8 mouse cellular contexts compared by ENCODE assay signal in genomic region chr7:126702358-126702757, GRCm38 (mm10). TPM values are rescaled to one million over a fixed set of nuclear protein-coding genes. Genes with fewer than 3 reads are reported as not detected.
DNase-seq lines count a peak whose midpoint lies in the region; ATAC-seq and TF ChIP-seq lines count a peak whose summit lies in the region.

No protein-coding gene starts in this region.

- peaks cover 13% of the 10 kb centered on the region for H3K4me1 ChIP-seq in intestine, embryonic 15.5 days (replicated peaks)
- H3K4me1 ChIP-seq in intestine, postnatal 0 days (replicated peaks; ENCODE audit: control insufficient read depth, insufficient read depth, low read length) = no peaks in the 10 kb centered on the region
- peaks cover 12% of the 10 kb centered on the region for H3K4me1 ChIP-seq in liver, embryonic 11.5 days (replicated peaks; ENCODE audit: control insufficient read depth, insufficient read depth, low read length)
- peaks cover 2% of the 10 kb centered on the region; the same call in 1 of the 2 replicates for H3K4me1 ChIP-seq in small intestine, adult 2 months (ENCODE audit: control insufficient read depth, insufficient read depth, insufficient read length, low read length)

- no peak for ATAC-seq in intestine, embryonic 15.5 days
- no peak for ATAC-seq in intestine, postnatal 0 days
- no peak for ATAC-seq in liver, embryonic 11.5 days (replicated peaks; ENCODE audit: low FRiP score)

- peak; percentile 88 for DNase-seq in T-cell, adult 2 months (ENCODE audit: low spot score)
- DNase-seq in liver, embryonic 11.5 days (ENCODE audit: low spot score) = no peak
- no peak for DNase-seq in adrenal gland, postnatal 36 days
- DNase-seq in cerebellum, adult 9-10 months = no peak
- DNase-seq in urinary bladder, postnatal 4 days (ENCODE audit: low spot score in 2 of 2) = no peak

- TF ChIP-seq POLR2A in small intestine, adult 2 months (IDR thresholded peaks at IDR 0.05; ENCODE audit: low read depth, low read length) = no peak

- no peak overlapping the region for H3K4me2 ChIP-seq in intestine, embryonic 15.5 days (replicated peaks)
- no peak overlapping the region for H3K4me2 ChIP-seq in intestine, postnatal 0 days (replicated peaks; ENCODE audit: low read depth)
- peak overlapping the region; percentile 75 for H3K4me2 ChIP-seq in liver, embryonic 11.5 days

- peak overlapping the region; percentile 6; the same call in 1 of the 2 replicates for H3K27ac ChIP-seq in intestine, embryonic 15.5 days
- H3K27ac ChIP-seq in intestine, postnatal 0 days (ENCODE audit: low read depth, low read length) = no peak overlapping the region
- 0 out of 2 replicates have a peak overlapping the region, but pooled peaks have one; percentile 35 for H3K27ac ChIP-seq in liver, embryonic 11.5 days (ENCODE audit: low read depth, low read length)
- peak overlapping the region; percentile 87 for H3K27ac ChIP-seq in small intestine, adult 2 months (ENCODE audit: insufficient read depth, low read depth, low read length)

- H3K36me3 ChIP-seq in intestine, embryonic 15.5 days = 0 out of 2 replicates have a peak, but pooled peaks cover 3% of the 10 kb centered on the region
- peaks cover 8% of the 10 kb centered on the region; the same call in 1 of the 2 replicates for H3K36me3 ChIP-seq in intestine, postnatal 0 days (ENCODE audit: control insufficient read depth, insufficient read depth)
- H3K36me3 ChIP-seq in liver, embryonic 11.5 days (ENCODE audit: control insufficient read depth, insufficient read depth, low read length) = peaks cover 5% of the 10 kb centered on the region
- peaks cover 4% of the 10 kb centered on the region; the same call in 1 of the 2 replicates for H3K36me3 ChIP-seq in small intestine, adult 2 months (ENCODE audit: control insufficient read depth, insufficient read depth, low read length)

- no peak for TF ChIP-seq CTCF in intestine, postnatal 0 days (IDR thresholded peaks at IDR 0.05; ENCODE audit: low read depth)
- TF ChIP-seq CTCF in small intestine, adult 2 months (IDR thresholded peaks at IDR 0.05; ENCODE audit: extremely low read depth, insufficient read length, insufficient replicate concordance, low read depth, low read length) = no peak

- H3K27me3 ChIP-seq in intestine, embryonic 15.5 days (replicated peaks) = peaks cover 22% of the 10 kb centered on the region
- peaks cover 13% of the 10 kb centered on the region; the same call in 1 of the 2 replicates for H3K27me3 ChIP-seq in intestine, postnatal 0 days (replicated peaks; ENCODE audit: control insufficient read depth, insufficient read depth, low read length)
- H3K27me3 ChIP-seq in liver, embryonic 11.5 days (replicated peaks; ENCODE audit: control insufficient read depth, insufficient read depth, low read length) = peaks cover 6% of the 10 kb centered on the region; the same call in 1 of the 2 replicates
- no peaks in the 10 kb centered on the region for H3K27me3 ChIP-seq in small intestine, adult 2 months (ENCODE audit: control insufficient read depth, insufficient read depth, low read length)

- no peak overlapping the region for H3K4me3 ChIP-seq in intestine, embryonic 15.5 days (replicated peaks)
- H3K4me3 ChIP-seq in intestine, postnatal 0 days (ENCODE audit: low read depth, low read length) = no peak overlapping the region
- no peak overlapping the region for H3K4me3 ChIP-seq in liver, embryonic 11.5 days (ENCODE audit: low read depth, low read length)
- H3K4me3 ChIP-seq in small intestine, adult 2 months (ENCODE audit: low read depth, low read length) = peak overlapping the region; percentile 62

- WGBS in intestine, embryonic 15.5 days = 66% methylated on average over 6 of the region's 6 CpGs
- 77% methylated on average over 6 of the region's 6 CpGs for WGBS in intestine, postnatal 0 days
- 58% methylated on average over 6 of the region's 6 CpGs for WGBS in liver, embryonic 11.5 days
- 83% methylated on average over 6 of the region's 6 CpGs for WGBS in small intestine, adult 2 months

- no peaks in the 10 kb centered on the region for H3K9me3 ChIP-seq in intestine, embryonic 15.5 days
- no peaks in the 10 kb centered on the region for H3K9me3 ChIP-seq in intestine, postnatal 0 days (ENCODE audit: control insufficient read depth)
- no peaks in the 10 kb centered on the region for H3K9me3 ChIP-seq in liver, embryonic 11.5 days (ENCODE audit: control insufficient read depth, low read length)

- H3K9ac ChIP-seq in intestine, embryonic 15.5 days = no peak overlapping the region
- no peak overlapping the region for H3K9ac ChIP-seq in intestine, postnatal 0 days (ENCODE audit: low read depth, low read length)
- no peak overlapping the region for H3K9ac ChIP-seq in liver, embryonic 11.5 days (ENCODE audit: low read depth, low read length)

RNA-seq across cellular contexts. Expression of gene Coro1a, which starts 5.2 kb away (rescaled TPM):
- polyA plus RNA-seq in intestine, embryonic 15.5 days (2015; fragmentation: Nextera tagmentation; extraction: Ambion mirVana) = 36.9 and 39.7 TPM in 2 replicates
- polyA plus RNA-seq in intestine, postnatal 0 days (2015; fragmentation: Nextera tagmentation; extraction: Ambion mirVana) = 21.5 TPM in 2 replicates
- 94.0 and 94.9 TPM in 2 replicates for polyA plus RNA-seq in liver, embryonic 11.5 days (2014; fragmentation: Nextera tagmentation; extraction: Ambion mirVana)
- 114 and 157 TPM in 2 replicates for polyA plus RNA-seq in small intestine, adult 2 months (2012; rRNA removed)
- total RNA-seq in adrenal gland, postnatal 36 days (2021) = 10 to 100 TPM; 10.1 to 11.6 TPM

RNA-seq across cellular contexts. Expression of gene Slx1b, which starts 6.8 kb away (rescaled TPM):
- polyA plus RNA-seq in intestine, embryonic 15.5 days (2015; fragmentation: Nextera tagmentation; extraction: Ambion mirVana) = 8.1 and 9.1 TPM in 2 replicates
- 4.8 and 5.5 TPM in 2 replicates for polyA plus RNA-seq in intestine, postnatal 0 days (2015; fragmentation: Nextera tagmentation; extraction: Ambion mirVana)
- polyA plus RNA-seq in liver, embryonic 11.5 days (2014; fragmentation: Nextera tagmentation; extraction: Ambion mirVana) = 6.6 and 7.7 TPM in 2 replicates
- polyA plus RNA-seq in small intestine, adult 2 months (2012; rRNA removed) = 7.9 and 16.0 TPM in 2 replicates
- 10 to 100 TPM in 1 of 2 experiments, 1 to 10 TPM in 1; 8.7 to 14.8 TPM for total RNA-seq in adrenal gland, postnatal 36 days (2021)

RNA-seq across cellular contexts. Expression of gene Bola2, which starts 7.2 kb away (rescaled TPM):
- 118 and 120 TPM in 2 replicates for polyA plus RNA-seq in intestine, embryonic 15.5 days (2015; fragmentation: Nextera tagmentation; extraction: Ambion mirVana)
- polyA plus RNA-seq in intestine, postnatal 0 days (2015; fragmentation: Nextera tagmentation; extraction: Ambion mirVana) = 80.4 and 98.2 TPM in 2 replicates
- 210 and 217 TPM in 2 replicates for polyA plus RNA-seq in liver, embryonic 11.5 days (2014; fragmentation: Nextera tagmentation; extraction: Ambion mirVana)
- 35.8 and 40.6 TPM in 2 replicates for polyA plus RNA-seq in small intestine, adult 2 months (2012; rRNA removed)
- total RNA-seq in adrenal gland, postnatal 36 days (2021) = 10 to 100 TPM; 94.8 to 98.1 TPM

RNA-seq across cellular contexts. Expression of gene Sult1a1, which starts 26.1 kb away (rescaled TPM):
- polyA plus RNA-seq in intestine, embryonic 15.5 days (2015; fragmentation: Nextera tagmentation; extraction: Ambion mirVana) = 5.5 and 6.1 TPM in 2 replicates
- 6.8 and 8.2 TPM in 2 replicates for polyA plus RNA-seq in intestine, postnatal 0 days (2015; fragmentation: Nextera tagmentation; extraction: Ambion mirVana)
- polyA plus RNA-seq in liver, embryonic 11.5 days (2014; fragmentation: Nextera tagmentation; extraction: Ambion mirVana) = 0.14 and 0.44 TPM in 2 replicates
- polyA plus RNA-seq in small intestine, adult 2 months (2012; rRNA removed) = 5.0 and 7.4 TPM in 2 replicates
- 10 to 100 TPM; 34.1 to 52.7 TPM for total RNA-seq in adrenal gland, postnatal 36 days (2021)

RNA-seq across cellular contexts. Expression of gene Sgf29, which starts 53.2 kb away (rescaled TPM):
- polyA plus RNA-seq in intestine, embryonic 15.5 days (2015; fragmentation: Nextera tagmentation; extraction: Ambion mirVana) = 45.2 and 51.7 TPM in 2 replicates
- 21.7 and 25.8 TPM in 2 replicates for polyA plus RNA-seq in intestine, postnatal 0 days (2015; fragmentation: Nextera tagmentation; extraction: Ambion mirVana)
- 53.7 and 64.5 TPM in 2 replicates for polyA plus RNA-seq in liver, embryonic 11.5 days (2014; fragmentation: Nextera tagmentation; extraction: Ambion mirVana)
- polyA plus RNA-seq in small intestine, adult 2 months (2012; rRNA removed) = 16.7 and 23.9 TPM in 2 replicates
- 10 to 100 TPM; 39.0 to 41.7 TPM for total RNA-seq in adrenal gland, postnatal 36 days (2021)
